Mouse (Mus musculus) kidney, adult 2 months (tissue): Measurements from ENCODE around the gene Dap.

Experiments
- CTCF ChIP-seq: fragments of 200-500 bp; conservative IDR thresholded peaks from 2 replicates; pipeline ENCODE4 v1.5.1; 2011; ENCODE audit warnings: low read depth, mild to moderate bottlenecking, control low read depth, low read length, moderate library complexity, mixed read lengths; ENCODE audit not compliant: insufficient read depth, insufficient read length
- POLR2A ChIP-seq: fragments of 200-500 bp; IDR thresholded peaks from one replicate; pipeline ENCODE4 v1.6.1; 2011; ENCODE audit warnings: low read depth, low read length, control low read depth

GRCm38 (mm10) chr15:31305181-31305580 is 81.1 kb downstream of the Dap start:
- TF ChIP-seq CTCF = no peak
- no peak for TF ChIP-seq POLR2A
